Mouse (Mus musculus) megakaryocyte, embryonic 14.5 days (primary cell): ENCODE measurements at regions not wholly inside any gene's neighbourhood (a gene's known extent, or its start where the extent isn't known, plus 50 kb on each side); places are given as distances from the start of the nearest gene placed in this dataset.

Experiments used
- FLI1 ChIP-seq: IDR thresholded peaks from 2 replicates; pipeline ENCODE4 v1.6.1; 2012; ENCODE audit warnings: low read length, inconsistent platforms, mixed read lengths
- GATA1 ChIP-seq: IDR thresholded peaks from 3 replicates; pipeline ENCODE4 v1.6.1; 2012; ENCODE audit warnings: mixed read lengths, low read length, inconsistent platforms, borderline replicate concordance

GRCm38 (mm10) chr1:190398308-190398707 is 227.8 kb upstream of the Prox1 start:
- TF ChIP-seq FLI1 (no peak), GATA1 (no peak)
